Mouse (Mus musculus): ENCODE results near the gene Fgfrl1. TPM values are rescaled to one million over a fixed set of nuclear protein-coding genes. Genes with fewer than 3 reads are reported as not detected.
"Not testable (repeated sequence)": the region's sequence is repeated elsewhere in the genome, so short reads cannot be mapped to it uniquely, and the experiment has no call there.

Fgfrl1 gene
- polyA plus RNA-seq, 1 experiment: 65.1 TPM

DNA sequence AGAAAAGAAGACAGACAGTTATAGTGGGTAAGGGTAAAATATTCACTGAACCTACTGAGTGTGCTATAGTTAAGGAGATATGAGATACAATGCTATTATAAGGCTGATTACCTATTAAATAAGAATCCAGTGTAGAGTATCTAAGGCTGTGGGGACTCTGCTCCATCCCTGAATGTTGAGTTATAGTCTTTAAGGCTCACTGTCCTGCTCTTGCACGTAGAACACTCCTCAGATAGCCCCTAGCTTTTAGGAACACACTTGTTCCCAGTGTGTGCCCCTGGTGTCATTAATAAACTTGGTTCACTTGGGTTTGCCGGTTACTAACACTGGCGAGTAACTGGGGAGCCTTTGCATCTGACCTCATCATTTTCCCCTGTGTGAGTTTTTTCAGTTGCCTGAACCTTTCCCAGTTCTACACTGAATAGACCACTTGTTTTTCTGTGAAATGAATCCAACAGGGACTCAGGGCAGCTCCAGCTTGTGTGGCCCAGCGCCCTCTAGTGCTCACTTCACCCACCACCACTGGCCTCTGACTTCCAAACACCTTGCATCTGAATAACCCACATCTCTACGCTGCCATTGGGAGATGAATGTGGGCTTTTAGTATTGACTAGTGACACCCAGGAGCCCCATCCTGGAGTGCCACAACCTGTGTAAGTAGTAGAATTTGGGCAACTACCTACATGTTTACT, 34.5 kb downstream of the Fgfrl1 start:
- H3K27me3 ChIP-seq (replicated peaks; ENCODE audit: control insufficient read depth, insufficient read depth, low read length): no peaks in the 10 kb centered on the region
- H3K4me1 ChIP-seq (ENCODE audit: control insufficient read depth, insufficient read depth, low read length): no peaks in the 10 kb centered on the region
- peak; percentile 86 for DNase-seq
- H3K4me3 ChIP-seq (ENCODE audit: insufficient read depth, low read depth, low read length): no peak overlapping the region
- H3K27ac ChIP-seq (ENCODE audit: insufficient read depth, low read depth, low read length): no peak overlapping the region
- no peaks in the 10 kb centered on the region for H3K36me3 ChIP-seq (ENCODE audit: control insufficient read depth, insufficient read depth, low read length)
- TF ChIP-seq CTCF (conservative IDR thresholded peaks at IDR 0.05; ENCODE audit: insufficient read depth, insufficient read length, low read depth, low read length) (peak; percentile 96), POLR2A (IDR thresholded peaks at IDR 0.05; ENCODE audit: low read depth, low read length) (no peak)
- WGBS: 19% methylated on average over 5 of the region's 5 CpGs

GRCm38 (mm10) chr5:108727425-108727824, 35.2 kb downstream of the Fgfrl1 start:
- TF ChIP-seq POLR2A (IDR thresholded peaks at IDR 0.05; ENCODE audit: low read depth, low read length) (no peak), CTCF (conservative IDR thresholded peaks at IDR 0.05; ENCODE audit: insufficient read depth, insufficient read length, low read depth, low read length) (no peak)
- 55% methylated on average over 1 of the region's 1 CpGs for WGBS
- Histone ChIP-seq H3K4me3 (ENCODE audit: insufficient read depth, low read depth, low read length) (no peak overlapping the region), H3K27ac (ENCODE audit: insufficient read depth, low read depth, low read length) (no peak overlapping the region), H3K27me3 (replicated peaks; ENCODE audit: control insufficient read depth, insufficient read depth, low read length) (no peaks in the 10 kb centered on the region), H3K4me1 (ENCODE audit: control insufficient read depth, insufficient read depth, low read length) (no peaks in the 10 kb centered on the region), H3K36me3 (ENCODE audit: control insufficient read depth, insufficient read depth, low read length) (no peaks in the 10 kb centered on the region)
- DNase-seq: no peak

- Histone ChIP-seq H3K4me1 (ENCODE audit: control insufficient read depth, insufficient read depth, low read length) (no peaks in the 10 kb centered on the region), H3K27me3 (replicated peaks; ENCODE audit: control insufficient read depth, insufficient read depth, low read length) (no peaks in the 10 kb centered on the region), H3K27ac (ENCODE audit: insufficient read depth, low read depth, low read length) (no peak overlapping the region), H3K4me3 (ENCODE audit: insufficient read depth, low read depth, low read length) (no peak overlapping the region), H3K36me3 (ENCODE audit: control insufficient read depth, insufficient read depth, low read length) (no peaks in the 10 kb centered on the region)
- 83% methylated on average over 2 of the region's 2 CpGs for WGBS
- no peak for DNase-seq
- no peak for TF ChIP-seq POLR2A (IDR thresholded peaks at IDR 0.05; ENCODE audit: low read depth, low read length)
- TF ChIP-seq CTCF (conservative IDR thresholded peaks at IDR 0.05; ENCODE audit: insufficient read depth, insufficient read length, low read depth, low read length): no peak
Observed at GRCm38 (mm10) chr5:108741844-108742243, 49.7 kb downstream of the Fgfrl1 start.

- WGBS: 81% methylated on average over 2 of the region's 2 CpGs
- no peak overlapping the region for H3K4me3 ChIP-seq (ENCODE audit: insufficient read depth, low read depth, low read length)
Observed at GRCm38 (mm10) chr5:108742596-108742995, 50.4 kb downstream of the Fgfrl1 start.

DNA sequence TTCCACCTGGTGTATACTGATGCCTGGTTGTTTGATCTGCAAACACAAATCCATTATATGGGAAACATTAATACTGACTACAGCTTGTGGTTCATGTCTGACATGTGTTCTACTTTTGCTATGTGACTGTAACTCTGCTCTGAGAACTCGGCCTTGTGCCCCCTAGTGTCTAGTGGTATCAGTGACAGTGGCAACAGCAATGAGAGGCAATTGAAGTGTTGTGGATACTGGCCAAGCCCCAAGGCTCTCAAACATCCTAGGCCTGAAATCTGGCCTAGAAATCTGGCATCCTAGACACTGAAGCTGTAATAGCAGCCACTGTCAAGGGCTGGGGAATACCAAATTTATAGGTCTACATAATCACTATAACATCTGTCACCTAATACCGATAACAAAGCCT, 51.7 kb downstream of the Fgfrl1 start:
- no peaks in the 10 kb centered on the region for H3K4me1 ChIP-seq (ENCODE audit: control insufficient read depth, insufficient read depth, low read length)
- no peaks in the 10 kb centered on the region for H3K27me3 ChIP-seq (replicated peaks; ENCODE audit: control insufficient read depth, insufficient read depth, low read length)
- no peak overlapping the region for H3K4me3 ChIP-seq (ENCODE audit: insufficient read depth, low read depth, low read length)
- no peaks in the 10 kb centered on the region for H3K36me3 ChIP-seq (ENCODE audit: control insufficient read depth, insufficient read depth, low read length)
- TF ChIP-seq CTCF (conservative IDR thresholded peaks at IDR 0.05; ENCODE audit: insufficient read depth, insufficient read length, low read depth, low read length) (no peak; the same call in 1 of the 2 replicates), POLR2A (IDR thresholded peaks at IDR 0.05; ENCODE audit: low read depth, low read length) (no peak)
- WGBS: 47% methylated on average over 2 of the region's 2 CpGs
- no peak overlapping the region for H3K27ac ChIP-seq (ENCODE audit: insufficient read depth, low read depth, low read length)
- DNase-seq: no peak

More at GRCm38 (mm10) chr5:108742596-108742995, 50.4 kb downstream of the Fgfrl1 start:
- Histone ChIP-seq H3K27me3 (replicated peaks; ENCODE audit: control insufficient read depth, insufficient read depth, low read length) (no peaks in the 10 kb centered on the region), H3K4me1 (ENCODE audit: control insufficient read depth, insufficient read depth, low read length) (no peaks in the 10 kb centered on the region), H3K27ac (ENCODE audit: insufficient read depth, low read depth, low read length) (no peak overlapping the region), H3K36me3 (ENCODE audit: control insufficient read depth, insufficient read depth, low read length) (no peaks in the 10 kb centered on the region)
- TF ChIP-seq CTCF (conservative IDR thresholded peaks at IDR 0.05; ENCODE audit: insufficient read depth, insufficient read length, low read depth, low read length) (no peak), POLR2A (IDR thresholded peaks at IDR 0.05; ENCODE audit: low read depth, low read length) (no peak)
- no peak for DNase-seq

DNA sequence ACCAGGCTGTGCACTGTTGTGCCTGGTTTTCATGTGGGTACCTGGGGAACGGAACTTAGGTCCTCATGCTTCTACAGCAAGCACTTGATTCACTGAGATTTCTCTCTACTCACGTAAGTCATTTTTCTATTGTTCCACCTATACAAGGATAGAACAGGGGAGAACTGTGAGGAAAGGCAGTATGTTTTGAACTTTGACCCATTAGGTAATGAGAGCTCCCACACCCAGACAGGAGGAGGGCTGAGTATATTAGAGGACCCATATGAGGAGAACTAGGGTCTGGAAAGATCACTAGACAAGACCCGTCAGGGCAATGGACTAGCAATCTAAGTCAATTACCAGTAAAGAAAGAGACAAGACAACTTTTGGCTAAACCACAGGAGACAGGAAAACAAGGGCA, 52.4 kb downstream of the Fgfrl1 start:
- no peaks in the 10 kb centered on the region for H3K4me1 ChIP-seq (ENCODE audit: control insufficient read depth, insufficient read depth, low read length)
- DNase-seq: no peak
- TF ChIP-seq CTCF (conservative IDR thresholded peaks at IDR 0.05; ENCODE audit: insufficient read depth, insufficient read length, low read depth, low read length) (no peak), POLR2A (IDR thresholded peaks at IDR 0.05; ENCODE audit: low read depth, low read length) (no peak)
- H3K27ac ChIP-seq (ENCODE audit: insufficient read depth, low read depth, low read length): no peak overlapping the region
- no peak overlapping the region for H3K4me3 ChIP-seq (ENCODE audit: insufficient read depth, low read depth, low read length)
- H3K27me3 ChIP-seq (replicated peaks; ENCODE audit: control insufficient read depth, insufficient read depth, low read length): no peaks in the 10 kb centered on the region
- no peaks in the 10 kb centered on the region for H3K36me3 ChIP-seq (ENCODE audit: control insufficient read depth, insufficient read depth, low read length)
- 76% methylated on average over 3 of the region's 3 CpGs for WGBS

- Histone ChIP-seq H3K4me3 (ENCODE audit: insufficient read depth, low read depth, low read length) (no peak overlapping the region), H3K4me1 (ENCODE audit: control insufficient read depth, insufficient read depth, low read length) (no peaks in the 10 kb centered on the region), H3K36me3 (ENCODE audit: control insufficient read depth, insufficient read depth, low read length) (no peaks in the 10 kb centered on the region), H3K27me3 (replicated peaks; ENCODE audit: control insufficient read depth, insufficient read depth, low read length) (no peaks in the 10 kb centered on the region), H3K27ac (ENCODE audit: insufficient read depth, low read depth, low read length) (no peak overlapping the region)
- 73% methylated on average over 5 of the region's 5 CpGs for WGBS
- no peak for TF ChIP-seq CTCF (conservative IDR thresholded peaks at IDR 0.05; ENCODE audit: insufficient read depth, insufficient read length, low read depth, low read length)
- no peak for TF ChIP-seq POLR2A (IDR thresholded peaks at IDR 0.05; ENCODE audit: low read depth, low read length)
- no peak for DNase-seq
Observed at GRCm38 (mm10) chr5:108750328-108751210, 58.4 kb downstream of the Fgfrl1 start.

DNA sequence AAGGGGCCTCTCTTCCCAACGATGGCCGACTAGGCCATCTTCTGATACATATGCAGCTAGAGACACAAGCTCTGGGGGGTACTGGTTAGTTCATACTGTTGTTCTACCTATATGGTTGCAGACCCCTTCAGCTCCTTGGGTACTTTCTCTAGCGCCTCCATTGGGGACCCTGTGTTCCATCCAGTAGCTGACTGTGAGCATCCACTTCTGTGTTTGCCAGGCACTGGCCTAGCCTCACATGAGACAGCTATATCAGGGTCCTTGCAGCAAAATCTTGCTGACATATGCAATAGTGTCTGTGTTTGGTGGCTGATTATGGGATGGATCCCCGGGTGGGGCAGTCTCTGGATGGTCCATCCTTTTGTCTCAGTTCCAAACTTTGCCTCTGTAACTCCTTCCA, 59.1 kb downstream of the Fgfrl1 start:
- H3K27ac ChIP-seq (ENCODE audit: insufficient read depth, low read depth, low read length); H3K36me3 ChIP-seq (ENCODE audit: control insufficient read depth, insufficient read depth, low read length); H3K27me3 ChIP-seq (replicated peaks; ENCODE audit: control insufficient read depth, insufficient read depth, low read length); DNase-seq; H3K4me3 ChIP-seq (ENCODE audit: insufficient read depth, low read depth, low read length); H3K4me1 ChIP-seq (ENCODE audit: control insufficient read depth, insufficient read depth, low read length): not testable (repeated sequence)
- 86% methylated on average over 4 of the region's 4 CpGs for WGBS
